Mouse (Mus musculus) thymus, postnatal 36 days (tissue): ENCODE data around the gene Hist1h3d.
"Not testable (repeated sequence)": the region's sequence is repeated elsewhere in the genome, so short reads cannot be mapped to it uniquely, and the experiment has no call there.

ENCODE experiments used
- DNase-seq, 2 experiments: peaks; one replicate each; pipeline ENCODE4 v3.0.0; 2022; ENCODE audit warnings: mixed read lengths in 2 of 2

Hist1h3d gene

GRCm38 (mm10) chr13:23575271-23575851 lies at the start of gene Hist1h3d:
TSS of gene Hist1h3d (plus strand) at chr13:23575763.
- DNase-seq, result peak in 1 of 2 experiments; percentile 34

GRCm38 (mm10) chr13:23525901-23526300 lies 49.7 kb upstream of the Hist1h3d start:
- DNase-seq, result no peak

- DNase-seq, result peak; percentile 79 to 82
Observed at GRCm38 (mm10) chr13:23526312-23526711, 49.3 kb upstream of the Hist1h3d start.

- DNase-seq, result no peak
Observed at GRCm38 (mm10) chr13:23529005-23529404, 46.6 kb upstream of the Hist1h3d start.

GRCm38 (mm10) chr13:23529480-23530165 lies 45.9 kb upstream of the Hist1h3d start:
- no peak for DNase-seq

DNA sequence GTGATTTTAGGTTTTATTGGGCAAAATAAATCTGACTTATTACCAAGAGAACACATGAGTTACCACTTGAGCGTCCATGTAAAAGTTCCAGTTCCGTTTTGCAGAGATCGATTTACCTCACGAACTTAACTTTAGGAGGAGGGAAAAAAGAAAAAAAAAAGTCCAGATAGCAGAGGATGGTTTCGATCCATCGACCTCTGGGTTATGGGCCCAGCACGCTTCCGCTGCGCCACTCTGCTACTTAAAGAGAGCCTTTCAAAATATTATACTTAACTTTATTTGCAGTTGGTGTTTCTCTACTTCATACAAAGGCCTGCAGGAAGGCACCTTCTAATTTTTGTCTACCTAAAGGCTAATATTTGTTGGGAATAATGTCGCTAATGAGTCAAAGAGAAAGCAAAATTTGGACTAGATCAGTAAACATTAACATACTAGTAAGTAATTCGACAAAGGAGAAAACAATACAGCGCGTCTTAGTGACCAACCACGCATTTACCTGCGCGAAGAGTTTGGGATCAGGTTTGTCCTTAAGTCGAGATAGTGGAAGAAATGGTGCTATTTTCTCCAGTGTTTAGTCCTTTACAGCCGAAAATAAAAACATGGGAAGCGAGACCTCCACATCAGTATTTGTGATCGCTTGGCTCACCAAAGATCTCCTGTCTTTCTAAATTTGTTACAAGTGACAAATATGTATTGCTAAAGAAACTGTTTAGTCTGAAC lies 45.2 kb upstream of the Hist1h3d start:
- DNase-seq, result peak; percentile 66 to 69

GRCm38 (mm10) chr13:23530901-23531875 lies 44.4 kb upstream of the Hist1h3d start, which contains the start of gene Hist1h4h:
TSS of gene Hist1h4h (plus strand) at chr13:23531050.
- DNase-seq, result peak; percentile 97

GRCm38 (mm10) chr13:23532262-23533075 lies 43.1 kb upstream of the Hist1h3d start:
- DNase-seq, result no peak

- DNase-seq, result peak; percentile 58 to 71
Observed at GRCm38 (mm10) chr13:23533560-23534367, 41.8 kb upstream of the Hist1h3d start, which contains the start of gene Hist1h2af. TSS of gene Hist1h2af (plus strand) at chr13:23533906.

- no peak for DNase-seq
Observed at GRCm38 (mm10) chr13:23534368-23535131, 41.0 kb upstream of the Hist1h3d start.

DNA sequence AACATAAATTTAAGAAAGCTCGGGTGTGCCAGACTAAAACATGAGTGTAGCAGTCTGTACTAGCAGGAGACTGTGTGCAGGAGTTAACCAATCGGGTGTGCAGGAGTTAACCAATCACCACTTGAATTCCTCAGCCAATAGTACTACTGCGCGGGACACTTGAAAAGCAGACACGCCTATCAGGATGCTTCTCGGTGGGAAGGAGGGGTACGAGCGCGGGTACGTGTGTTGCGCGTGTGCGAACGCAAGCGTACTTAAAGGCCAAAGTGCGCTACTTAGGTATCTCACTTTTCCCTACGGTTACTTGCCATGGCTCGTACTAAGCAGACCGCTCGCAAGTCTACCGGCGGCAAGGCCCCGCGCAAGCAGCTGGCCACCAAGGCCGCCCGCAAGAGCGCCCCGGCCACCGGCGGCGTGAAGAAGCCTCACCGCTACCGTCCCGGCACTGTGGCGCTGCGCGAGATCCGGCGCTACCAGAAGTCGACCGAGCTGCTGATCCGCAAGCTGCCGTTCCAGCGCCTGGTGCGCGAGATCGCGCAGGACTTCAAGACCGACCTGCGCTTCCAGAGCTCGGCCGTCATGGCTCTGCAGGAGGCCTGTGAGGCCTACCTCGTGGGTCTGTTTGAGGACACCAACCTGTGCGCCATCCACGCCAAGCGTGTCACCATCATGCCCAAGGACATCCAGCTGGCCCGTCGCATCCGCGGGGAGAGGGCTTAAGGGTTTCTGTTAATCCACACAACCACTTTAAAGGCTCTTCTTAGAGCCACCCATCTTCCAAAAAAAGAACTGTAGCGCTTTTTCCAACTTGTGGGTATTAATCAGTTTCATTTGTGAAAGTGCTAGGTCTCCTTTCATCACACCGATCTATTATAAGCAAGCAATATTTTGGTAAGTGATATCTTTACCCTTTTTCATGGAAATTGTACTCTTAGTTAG lies 40.2 kb upstream of the Hist1h3d start, which contains the start of gene Hist1h3g:
TSS of gene Hist1h3g (plus strand) at position 286 of the 939 bp plus-strand sequence.
- peak; percentile 87 to 90 for DNase-seq

GRCm38 (mm10) chr13:23536076-23536822 lies 39.3 kb upstream of the Hist1h3d start:
- no peak for DNase-seq

DNA sequence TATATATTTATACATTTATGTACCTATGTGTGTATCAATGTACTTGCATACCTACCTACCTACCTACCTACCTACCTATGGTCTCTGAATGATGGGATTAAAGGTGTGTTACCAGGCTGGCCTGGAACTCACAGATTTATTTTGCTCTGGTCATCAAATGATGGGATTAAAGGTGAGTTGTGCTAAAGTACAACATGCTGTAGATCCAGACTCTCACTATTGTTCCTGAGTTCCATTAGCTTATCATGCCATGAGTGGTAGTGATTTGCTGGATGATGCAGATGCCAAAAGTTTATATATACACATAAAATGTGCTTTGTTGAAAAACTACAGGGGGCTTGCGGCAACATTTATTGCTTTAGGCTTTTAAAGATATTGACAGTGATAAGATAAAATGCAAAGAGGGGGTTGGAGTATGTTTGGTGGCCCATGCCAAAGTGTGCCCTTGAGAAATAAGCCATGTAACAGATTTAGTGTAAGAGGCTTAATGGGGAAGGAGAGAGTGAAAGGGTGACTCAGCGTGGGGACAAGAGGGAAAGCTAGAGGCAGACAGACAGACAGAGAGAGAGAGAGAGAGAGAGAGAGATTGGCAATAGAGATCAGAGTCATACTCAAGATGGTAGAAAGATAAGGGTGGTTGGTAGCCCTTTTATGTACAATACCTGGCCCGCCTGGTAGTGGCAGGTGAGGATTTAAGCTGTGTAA lies 38.4 kb upstream of the Hist1h3d start:
- DNase-seq, result no peak

DNA sequence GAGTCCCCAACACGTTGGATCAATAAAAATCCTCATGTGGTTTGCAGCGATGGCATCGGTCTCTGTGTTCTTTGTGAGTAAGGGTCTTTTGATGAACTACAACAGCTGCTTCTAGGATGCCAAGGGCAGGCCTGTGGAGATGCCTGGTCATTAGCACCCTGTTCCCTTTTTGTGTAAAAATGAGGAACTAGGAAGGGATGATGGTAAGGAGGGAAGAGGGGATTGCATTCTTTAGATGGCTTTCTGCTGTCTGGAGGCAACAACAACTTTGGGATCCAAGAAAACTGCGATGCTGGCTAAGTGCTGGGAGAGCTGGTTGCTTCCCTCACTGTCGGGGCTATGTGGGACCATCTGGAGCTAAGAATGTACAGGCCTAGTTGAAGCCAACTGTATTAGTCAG lies 37.3 kb upstream of the Hist1h3d start:
- no peak for DNase-seq

DNA sequence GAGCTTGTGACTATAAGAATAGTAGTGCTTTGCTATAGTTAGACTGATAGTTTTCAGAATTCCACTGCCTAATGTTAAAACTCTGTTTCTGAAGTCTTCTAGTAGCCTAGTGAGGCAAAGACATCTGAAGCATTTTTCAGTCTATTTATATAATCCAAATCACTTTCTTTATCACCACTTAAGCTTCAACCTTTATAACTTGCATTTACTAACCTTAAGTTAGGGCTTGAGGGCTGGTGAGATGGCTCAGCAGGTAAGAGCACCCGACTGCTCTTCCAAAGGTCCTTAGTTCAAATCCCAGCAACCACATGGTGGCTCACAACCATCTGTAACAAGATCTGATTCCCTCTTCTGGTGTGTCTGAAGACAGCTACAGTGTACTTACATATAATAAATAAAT lies 35.7 kb upstream of the Hist1h3d start:
- not testable (repeated sequence) for DNase-seq

- no peak for DNase-seq
Observed at GRCm38 (mm10) chr13:23541497-23541896, 34.1 kb upstream of the Hist1h3d start.
